Mouse (Mus musculus) heart, postnatal 0 days (tissue): Measurements from ENCODE around the gene E130208F15Rik.

Experiments used
- CTCF ChIP-seq: IDR thresholded peaks from 2 replicates; pipeline ENCODE4 v1.5.1; 2016; ENCODE audit warnings: antibody characterized with exemption, control low read depth, low read depth
- EP300 ChIP-seq: IDR thresholded peaks from 2 replicates; pipeline ENCODE4 v1.6.1; 2016; ENCODE audit warnings: antibody characterized with exemption, low read depth

- TF ChIP-seq EP300 (no peak), CTCF (no peak)
Measured at GRCm38 (mm10) chr7:30358378-30359186, 37.0 kb downstream of the E130208F15Rik start.
